Mouse (Mus musculus) lung, postnatal 0 days (tissue): Measurements from ENCODE around the gene Gm14401. TPM values are rescaled to one million over a fixed set of nuclear protein-coding genes. Genes with fewer than 3 reads are reported as not detected.
"Not testable (repeated sequence)": the region's sequence is repeated elsewhere in the genome, so short reads cannot be mapped to it uniquely, and the experiment has no call there.

Source experiments
- ATAC-seq: fragments of 200-750 bp; cut with Nextera tagmentation; 2 replicates; pipeline ENCODE4 v1.8.0; 2017; ENCODE audit warnings: moderate library complexity
- DNase-seq: peaks from one replicate; pipeline ENCODE4 v3.0.0-alpha.2; 2016; ENCODE audit warnings: low spot score
- H3K27ac ChIP-seq: fragments of 300-500 bp; sonication (generic); 2 replicates; pipeline ENCODE4 v1.5.1; 2014; ENCODE audit warnings: antibody characterized with exemption, mild to moderate bottlenecking, low read length, mixed read lengths
- H3K27me3 ChIP-seq: fragments of 300-500 bp; sonication (generic); replicated peaks from 2 replicates; pipeline ENCODE4 v1.6.1; 2014; ENCODE audit warnings: low read length, mixed read lengths; ENCODE audit not compliant: insufficient read depth
- H3K36me3 ChIP-seq: fragments of 300-500 bp; sonication (generic); 2 replicates; pipeline ENCODE4 v1.6.1; 2014; ENCODE audit warnings: low read length, mixed read lengths; ENCODE audit not compliant: insufficient read depth
- H3K4me1 ChIP-seq: fragments of 300-500 bp; sonication (generic); 2 replicates; pipeline ENCODE4 v1.6.1; 2014; ENCODE audit warnings: antibody characterized with exemption, low read depth, low read length, mixed read lengths; ENCODE audit not compliant: insufficient read depth
- H3K4me2 ChIP-seq: fragments of 300-500 bp; sonication (generic); replicated peaks from 2 replicates; pipeline ENCODE4 v1.6.1; 2014; ENCODE audit warnings: low read depth, mild to moderate bottlenecking, low read length, moderate library complexity, mixed read lengths
- H3K4me3 ChIP-seq: fragments of 300-500 bp; sonication (generic); 2 replicates; pipeline ENCODE4 v1.5.1; 2014; ENCODE audit warnings: low read depth, low read length
- H3K9ac ChIP-seq: fragments of 300-500 bp; sonication (generic); replicated peaks from 2 replicates; pipeline ENCODE4 v1.6.1; 2014; ENCODE audit warnings: low read depth, mild to moderate bottlenecking
- H3K9me3 ChIP-seq: fragments of 300-500 bp; sonication (generic); 2 replicates; pipeline ENCODE4 v1.6.1; 2016; ENCODE audit warnings: low read length, mixed read lengths
- WGBS: fragments of 180-500 bp; shearing (Covaris S2); extraction: QIAGEN DNeasy Blood & Tissue Kit; methylation state at CpG from one replicate; pipeline ENCODE4 v1.1.7; 2014; 5-methylcytosine and 5-hydroxymethylcytosine counted together
- polyA plus RNA-seq: library from polyadenylated mRNA; unstranded; fragments of >200 nt; fragmentation: Nextera tagmentation; extraction: Ambion mirVana; gene quantifications from 2 replicates; pipeline ENCODE4 v1.2.1, GENCODE M21; 2015

Gm14401 gene
- polyA plus RNA-seq: not detected in 2 replicates

GRCm38 (mm10) chr2:177073432-177074423 lies at the start of gene Gm14401:
Gm14401 (plus strand) TSS chr2:177074320.
- DNase-seq, H3K4me2 ChIP-seq, H3K9ac ChIP-seq, H3K36me3 ChIP-seq, H3K27me3 ChIP-seq, H3K9me3 ChIP-seq, H3K4me1 ChIP-seq, ATAC-seq, H3K4me3 ChIP-seq, H3K27ac ChIP-seq: not testable (repeated sequence)
- 61% methylated on average over 7 of the region's 7 CpGs for WGBS

- not testable (repeated sequence) for H3K4me3 ChIP-seq, H3K27ac ChIP-seq, DNase-seq, H3K9ac ChIP-seq, H3K27me3 ChIP-seq, H3K36me3 ChIP-seq, H3K4me1 ChIP-seq, ATAC-seq, H3K4me2 ChIP-seq, H3K9me3 ChIP-seq
- WGBS: 83% methylated on average over 1 of the region's 1 CpGs
Measured at GRCm38 (mm10) chr2:177072807-177073206, 1.3 kb upstream of the Gm14401 start.

- H3K4me2 ChIP-seq, H3K27ac ChIP-seq, H3K4me1 ChIP-seq, H3K27me3 ChIP-seq, ATAC-seq, H3K4me3 ChIP-seq, H3K9me3 ChIP-seq, DNase-seq, H3K36me3 ChIP-seq, H3K9ac ChIP-seq: not testable (repeated sequence)
Measured at GRCm38 (mm10) chr2:177075015-177075414, 895 bp downstream of the Gm14401 start.

GRCm38 (mm10) chr2:177079866-177080265 lies 5.7 kb downstream of the Gm14401 start:
- not testable (repeated sequence) for H3K9ac ChIP-seq, H3K4me2 ChIP-seq, DNase-seq, H3K27me3 ChIP-seq, H3K36me3 ChIP-seq, H3K4me3 ChIP-seq, ATAC-seq, H3K4me1 ChIP-seq, H3K9me3 ChIP-seq, H3K27ac ChIP-seq
- 64% methylated on average over 1 of the region's 1 CpGs for WGBS

- WGBS: 80% methylated on average over 5 of the region's 5 CpGs
- not testable (repeated sequence) for DNase-seq, ATAC-seq
Measured at GRCm38 (mm10) chr2:177109086-177109485, 35.0 kb downstream of the Gm14401 start.

GRCm38 (mm10) chr2:177129097-177129496 lies 55.0 kb downstream of the Gm14401 start:
- H3K36me3 ChIP-seq, DNase-seq, H3K27ac ChIP-seq, H3K4me3 ChIP-seq, ATAC-seq, H3K9ac ChIP-seq, H3K9me3 ChIP-seq, H3K4me1 ChIP-seq, H3K4me2 ChIP-seq, H3K27me3 ChIP-seq: not testable (repeated sequence)
- 32% methylated on average over 1 of the region's 1 CpGs for whole genome bisulfite sequencing

More at GRCm38 (mm10) chr2:177109086-177109485, 35.0 kb downstream of the Gm14401 start:
- H3K27me3 ChIP-seq, H3K9me3 ChIP-seq, H3K4me2 ChIP-seq, H3K9ac ChIP-seq, H3K27ac ChIP-seq, H3K36me3 ChIP-seq, H3K4me3 ChIP-seq, H3K4me1 ChIP-seq: not testable (repeated sequence)

Other genes starting within 250 kb of the Gm14401 start
- gene Gm14408, start 243.2 kb upstream of the Gm14401 start, polyA plus RNA-seq: not detected in 2 replicates
- gene Gm14296, start 146.5 kb upstream of the Gm14401 start, polyA plus RNA-seq: 6.1 and 6.5 TPM in 2 replicates
- 7.8 and 8.6 TPM in 2 replicates for gene Gm14419, start 73.4 kb upstream of the Gm14401 start, polyA plus RNA-seq
- 24.3 and 27.6 TPM in 2 replicates for gene Gm14410, start 132.1 kb downstream of the Gm14401 start, polyA plus RNA-seq
- not detected in 2 replicates for gene Gm14409, start 192.7 kb downstream of the Gm14401 start, polyA plus RNA-seq
- gene Gm14412, start 250.0 kb downstream of the Gm14401 start, polyA plus RNA-seq: 0.07 and 0.14 TPM in 2 replicates